Mouse (Mus musculus): ENCODE measurements around the gene Gm5771. TPM values are rescaled to one million over a fixed set of nuclear protein-coding genes. Genes with fewer than 3 reads are reported as not detected.

Gene Gm5771
- polyA plus RNA-seq (2015; fragmentation: Illumina TruSeq; extraction: RNeasy Lipid Tissue Mini Kit (QIAGEN cat#74804); ENCODE audit: insufficient read depth, low replicate concordance) = not detected

DNA sequence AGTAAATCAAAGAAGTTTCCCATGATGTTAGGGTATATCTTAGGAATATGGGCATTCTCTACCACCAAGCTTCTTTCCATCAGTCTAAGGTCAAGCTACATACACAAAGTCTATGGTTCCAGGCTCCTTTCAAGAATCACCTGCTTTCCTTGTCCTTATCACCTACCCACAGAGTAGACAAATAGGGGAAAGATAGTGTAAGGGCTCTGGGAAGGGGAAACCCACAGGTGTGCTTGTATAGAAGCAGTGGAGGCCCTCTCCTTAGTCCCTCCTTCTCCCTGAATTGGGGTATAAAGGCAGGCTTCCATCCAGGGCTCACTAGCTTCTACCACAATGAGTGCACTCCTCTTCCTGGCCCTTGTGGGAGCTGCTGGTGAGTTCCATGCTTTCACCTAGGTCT lies at the start of gene Gm5771:
Gene Gm5771 (plus strand): TSS at position 301 of the 400 bp plus-strand sequence.

DNA sequence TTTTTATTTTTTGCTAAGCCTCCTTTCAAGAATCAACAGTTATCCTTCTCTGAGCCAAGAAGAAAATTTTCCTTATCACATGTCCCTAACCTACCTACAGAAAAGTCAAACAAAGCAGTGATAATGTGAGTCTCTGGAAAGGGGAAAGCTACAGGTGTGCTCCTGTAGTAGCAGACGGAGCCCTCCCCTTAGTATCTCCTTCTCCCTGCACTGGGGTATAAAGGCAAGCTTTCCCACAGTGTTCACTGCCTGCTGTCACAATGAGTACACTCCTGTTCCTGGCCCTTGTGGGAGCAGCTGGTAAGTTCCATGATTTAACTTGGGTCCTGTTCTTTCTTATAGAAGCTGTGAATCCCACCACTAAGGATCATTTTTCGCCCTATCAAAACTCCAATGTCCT lies 38.2 kb upstream of the Gm5771 start, which contains the start of gene Try10:
Gene Try10 (plus strand): TSS at position 174 of the 400 bp plus-strand sequence.

DNA sequence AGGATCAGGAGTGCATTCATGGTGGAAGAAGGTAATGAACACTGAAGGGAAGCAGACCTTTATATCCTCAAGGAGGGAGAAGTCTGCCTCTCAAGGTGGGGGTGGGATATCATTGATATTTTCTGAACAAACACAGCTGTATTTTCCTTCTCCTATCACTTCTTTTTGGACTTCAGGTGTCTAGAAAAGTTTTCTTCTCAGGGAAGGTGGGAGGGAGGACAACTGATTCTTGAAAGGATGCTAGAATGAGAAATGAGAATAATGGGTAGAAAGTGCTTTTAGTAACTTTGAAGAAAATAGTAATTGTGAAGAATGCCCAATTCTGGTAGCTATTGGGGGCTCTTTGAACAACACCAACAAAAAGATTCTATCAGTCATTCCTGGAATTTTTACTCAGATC lies 14.6 kb upstream of the Gm5771 start, which contains the start of gene Prss3:
Gene Prss3 (minus strand): TSS at position 101 of the 400 bp plus-strand sequence.

DNA sequence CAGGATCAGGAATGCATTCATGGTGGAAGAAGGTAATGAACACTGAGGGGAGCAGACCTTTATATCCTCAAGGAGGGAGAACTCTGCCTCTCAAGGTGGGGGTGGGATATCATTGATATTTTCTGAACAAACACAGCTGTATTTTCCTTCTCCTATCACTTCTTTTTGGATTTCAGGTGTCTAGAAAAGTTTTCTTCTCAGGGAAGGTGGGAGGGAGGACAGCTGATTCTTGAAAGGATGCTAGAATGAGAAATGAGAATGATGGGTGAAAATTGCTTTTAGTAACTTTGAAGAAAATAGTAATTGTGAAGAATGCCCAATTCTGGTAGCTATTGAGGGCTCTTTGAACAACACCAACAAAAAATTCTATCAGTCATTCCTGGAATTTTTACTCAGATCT lies 53.9 kb downstream of the Gm5771 start, which contains the start of gene Gm10334:
Gene Gm10334 (minus strand): TSS at position 101 of the 400 bp plus-strand sequence.

Other genes with a start within 250 kb of the Gm5771 start
- 5.2 TPM for gene Try4, start 90.1 kb upstream of the Gm5771 start, polyA plus RNA-seq (2015; fragmentation: Illumina TruSeq; extraction: RNeasy Lipid Tissue Mini Kit (QIAGEN cat#74804); ENCODE audit: insufficient read depth, low replicate concordance)
- gene Try5, start 75.5 kb upstream of the Gm5771 start, polyA plus RNA-seq (2015; fragmentation: Illumina TruSeq; extraction: RNeasy Lipid Tissue Mini Kit (QIAGEN cat#74804); ENCODE audit: insufficient read depth, low replicate concordance) = 6.5 TPM
- gene Try10, start 38.3 kb upstream of the Gm5771 start, polyA plus RNA-seq (2015; fragmentation: Illumina TruSeq; extraction: RNeasy Lipid Tissue Mini Kit (QIAGEN cat#74804); ENCODE audit: insufficient read depth, low replicate concordance) = not detected
- gene Prss3, start 14.7 kb upstream of the Gm5771 start, polyA plus RNA-seq (2015; fragmentation: Illumina TruSeq; extraction: RNeasy Lipid Tissue Mini Kit (QIAGEN cat#74804); ENCODE audit: insufficient read depth, low replicate concordance) = not detected
- gene Gm10334, start 53.8 kb downstream of the Gm5771 start, polyA plus RNA-seq (2015; fragmentation: Illumina TruSeq; extraction: RNeasy Lipid Tissue Mini Kit (QIAGEN cat#74804); ENCODE audit: insufficient read depth, low replicate concordance) = not detected
- gene Prss1, start 66.6 kb downstream of the Gm5771 start, polyA plus RNA-seq (2015; fragmentation: Illumina TruSeq; extraction: RNeasy Lipid Tissue Mini Kit (QIAGEN cat#74804); ENCODE audit: insufficient read depth, low replicate concordance) = not detected
- gene Prss2, start 129.4 kb downstream of the Gm5771 start, polyA plus RNA-seq (2015; fragmentation: Illumina TruSeq; extraction: RNeasy Lipid Tissue Mini Kit (QIAGEN cat#74804); ENCODE audit: insufficient read depth, low replicate concordance) = 8.4 TPM
- 2.0 TPM for gene Ephb6, start 213.1 kb downstream of the Gm5771 start, polyA plus RNA-seq (2015; fragmentation: Illumina TruSeq; extraction: RNeasy Lipid Tissue Mini Kit (QIAGEN cat#74804); ENCODE audit: insufficient read depth, low replicate concordance)
- not detected for gene Trpv6, start 244.0 kb downstream of the Gm5771 start, polyA plus RNA-seq (2015; fragmentation: Illumina TruSeq; extraction: RNeasy Lipid Tissue Mini Kit (QIAGEN cat#74804); ENCODE audit: insufficient read depth, low replicate concordance)

All from spleen, adult 10 weeks (tissue).